Mouse (Mus musculus): ENCODE data around the gene Prdm16.

Gene Prdm16

GRCm38 (mm10) chr4:154410559-154410958 lies 226.1 kb downstream of the Prdm16 start:
- DNase-seq: no peak

- DNase-seq: no peak
Measured at GRCm38 (mm10) chr4:154409841-154410240, 226.8 kb downstream of the Prdm16 start.

- no peak for DNase-seq
Measured at GRCm38 (mm10) chr4:154409237-154409721, 227.4 kb downstream of the Prdm16 start.

- no peak for DNase-seq
Measured at GRCm38 (mm10) chr4:154402948-154403347, 233.7 kb downstream of the Prdm16 start.

- DNase-seq: no peak
Measured at GRCm38 (mm10) chr4:154401982-154402932, 234.4 kb downstream of the Prdm16 start.

- no peak for DNase-seq
Measured at GRCm38 (mm10) chr4:154401379-154401778, 235.3 kb downstream of the Prdm16 start.

- no peak for DNase-seq
Measured at GRCm38 (mm10) chr4:154400256-154401171, 236.2 kb downstream of the Prdm16 start.

GRCm38 (mm10) chr4:154399634-154400033 lies 237.0 kb downstream of the Prdm16 start:
- DNase-seq: no peak

GRCm38 (mm10) chr4:154396652-154397301 lies 239.9 kb downstream of the Prdm16 start:
- no peak for DNase-seq

- peak; percentile 21 for DNase-seq
Measured at GRCm38 (mm10) chr4:154394123-154394722, 242.4 kb downstream of the Prdm16 start.

- DNase-seq: no peak
Measured at GRCm38 (mm10) chr4:154393196-154394122, 243.2 kb downstream of the Prdm16 start.

GRCm38 (mm10) chr4:154392641-154393040 lies 244.0 kb downstream of the Prdm16 start:
- no peak for DNase-seq

- DNase-seq: no peak
Measured at GRCm38 (mm10) chr4:154390333-154391080, 246.2 kb downstream of the Prdm16 start.

- DNase-seq: no peak
Measured at GRCm38 (mm10) chr4:154389641-154390040, 247.0 kb downstream of the Prdm16 start.

- no peak for DNase-seq
Measured at GRCm38 (mm10) chr4:154386810-154387209, 249.9 kb downstream of the Prdm16 start.

- no peak for DNase-seq
Measured at GRCm38 (mm10) chr4:154385918-154386317, 250.8 kb downstream of the Prdm16 start.

GRCm38 (mm10) chr4:154385208-154385607 lies 251.5 kb downstream of the Prdm16 start:
- DNase-seq: no peak

- no peak for DNase-seq
Measured at GRCm38 (mm10) chr4:154378876-154379275, 257.8 kb downstream of the Prdm16 start.

- no peak for DNase-seq
Measured at GRCm38 (mm10) chr4:154375939-154376625, 260.6 kb downstream of the Prdm16 start.

All from cerebellum, adult 9-11 months (tissue).